Mouse (Mus musculus) cerebellum, postnatal 25 days (tissue): ENCODE results near the gene Prr30.
"Not testable (repeated sequence)": the region's sequence is repeated elsewhere in the genome, so short reads cannot be mapped to it uniquely, and the experiment has no call there.

Experiments
- DNase-seq, 2 experiments: peaks; one replicate each; pipeline ENCODE4 v3.0.0; 2021; ENCODE audit warnings: mixed read lengths in 2 of 2

The Prr30 gene

GRCm38 (mm10) chr14:101200230-101200629, at the start of gene Prr30:
Prr30 (minus strand) TSS chr14:101200330.
- no peak for DNase-seq

DNA sequence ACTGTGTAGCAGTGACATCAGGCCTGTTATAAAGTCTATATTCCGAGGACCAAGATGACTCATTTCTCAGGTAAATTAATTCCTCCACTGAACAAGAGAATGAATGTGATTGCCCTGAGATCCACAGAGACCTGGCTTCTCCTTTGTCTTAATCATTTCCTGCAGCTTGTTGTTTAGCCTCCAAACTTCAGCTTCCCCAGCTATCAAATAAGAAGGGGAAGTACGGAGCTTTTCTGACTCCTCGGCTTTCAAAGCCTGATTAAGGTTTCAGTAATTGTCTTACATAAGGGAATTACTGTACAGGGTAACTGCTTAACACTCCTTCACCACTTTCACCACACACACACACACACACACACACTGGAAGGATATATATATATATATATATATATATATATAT, 46.7 kb upstream of the Prr30 start:
- no peak for DNase-seq

DNA sequence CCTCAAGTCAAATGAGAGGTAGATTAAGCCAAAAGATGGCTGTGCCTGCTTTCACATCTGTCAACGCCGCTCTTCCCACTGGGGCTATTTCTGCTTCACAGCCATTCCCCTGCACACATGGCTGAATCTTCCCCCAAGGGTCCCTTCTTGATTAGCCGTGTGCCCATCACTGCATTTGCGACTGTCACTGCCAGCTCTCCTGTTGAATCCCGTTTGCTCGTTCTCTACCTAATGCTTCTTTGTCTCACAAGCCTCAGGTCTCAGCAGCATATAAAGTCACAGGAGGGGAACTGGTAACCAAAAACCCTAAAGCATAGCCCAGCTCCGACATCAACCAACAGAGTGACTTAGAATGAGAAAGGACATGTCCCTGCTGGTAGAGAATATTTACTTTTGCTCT, 45.6 kb upstream of the Prr30 start:
- DNase-seq, result no peak

GRCm38 (mm10) chr14:101244441-101244840, 44.3 kb upstream of the Prr30 start:
- DNase-seq, result not testable (repeated sequence)

DNA sequence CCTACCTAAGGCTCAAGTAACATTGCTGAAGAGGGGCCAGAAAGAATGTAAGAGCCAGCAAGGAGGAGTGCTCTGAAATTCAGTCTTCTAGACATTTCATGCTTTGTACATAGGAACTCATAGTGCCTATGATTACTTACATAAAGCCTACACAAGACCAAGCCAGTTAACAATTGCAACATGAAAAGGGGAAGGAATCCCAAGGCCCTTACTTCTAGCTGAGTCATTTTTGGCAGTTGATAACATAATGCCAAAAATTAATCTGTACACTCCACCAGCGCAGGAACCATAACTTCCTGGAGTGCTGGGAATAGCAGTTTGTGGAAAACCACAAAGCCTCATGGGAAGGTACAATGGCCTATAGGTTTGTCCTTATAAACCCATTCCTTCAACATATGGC, 37.8 kb upstream of the Prr30 start:
- DNase-seq, result no peak

DNA sequence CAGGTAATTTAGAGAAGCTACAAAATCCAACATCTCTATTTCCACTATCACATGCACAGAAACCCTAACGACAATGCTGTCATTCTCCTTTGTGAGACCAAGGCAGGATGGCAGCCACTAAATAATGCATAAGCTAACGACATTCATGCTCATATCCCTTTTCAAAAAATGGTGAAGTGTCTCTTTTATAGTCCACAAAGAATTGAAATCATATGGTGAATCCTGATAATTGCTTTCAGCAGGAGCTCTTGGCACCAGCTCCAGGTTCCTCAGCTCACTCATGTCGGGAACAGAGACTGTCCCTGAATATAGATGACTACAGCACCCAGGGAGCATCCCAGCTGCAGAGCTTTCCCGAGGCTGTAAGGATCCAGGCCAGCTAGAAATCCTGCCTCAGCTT, 28.9 kb upstream of the Prr30 start:
- DNase-seq, result peak in 1 of 2 experiments; percentile 3

- no peak for DNase-seq
Observed at GRCm38 (mm10) chr14:101222319-101222718, 22.2 kb upstream of the Prr30 start.

GRCm38 (mm10) chr14:101172258-101172657, 27.9 kb downstream of the Prr30 start:
- no peak for DNase-seq
